Mouse (Mus musculus): ENCODE results near the gene Stxbp5.

- TF ChIP-seq CTCF (IDR thresholded peaks at IDR 0.05; ENCODE audit: extremely low read depth, insufficient read depth, insufficient read length, insufficient replicate concordance), result no peak
- TF ChIP-seq POLR2A (IDR thresholded peaks at IDR 0.05; ENCODE audit: low read depth, low read length), result no peak
Measured at GRCm38 (mm10) chr10:9722519-9723303, 178.2 kb downstream of the Stxbp5 start.

All from spleen, adult 2 months (tissue).